Mouse (Mus musculus) stomach, embryonic 16.5 days (tissue): ENCODE results near the gene Aasdhppt. TPM values are rescaled to one million over a fixed set of nuclear protein-coding genes. Genes with fewer than 3 reads are reported as not detected.

Experiments
- ATAC-seq: fragments of 200-750 bp; cut with Nextera tagmentation; 2 replicates; pipeline ENCODE4 v1.8.0; 2017; ENCODE audit warnings: moderate number of reproducible peaks, moderate TSS enrichment; ENCODE audit not compliant: insufficient read depth, low FRiP score
- H3K27ac ChIP-seq: fragments of 300-500 bp; sonication (generic); 2 replicates; pipeline ENCODE4 v1.5.1; 2014; ENCODE audit warnings: low read length
- H3K27me3 ChIP-seq: fragments of 300-500 bp; sonication (generic); 2 replicates; pipeline ENCODE4 v1.6.1; 2014; ENCODE audit warnings: low read length, control low read depth, mixed read lengths; ENCODE audit not compliant: control insufficient read depth, insufficient read depth
- H3K36me3 ChIP-seq: fragments of 300-500 bp; sonication (generic); 2 replicates; pipeline ENCODE4 v1.6.1; 2014; ENCODE audit warnings: low read length; ENCODE audit not compliant: control insufficient read depth, insufficient read depth
- H3K4me1 ChIP-seq: fragments of 300-500 bp; sonication (generic); 2 replicates; pipeline ENCODE4 v1.6.1; 2014; ENCODE audit warnings: low read length, control low read depth, mixed read lengths; ENCODE audit not compliant: control insufficient read depth, insufficient read depth
- H3K4me2 ChIP-seq: fragments of 300-500 bp; sonication (generic); 2 replicates; pipeline ENCODE4 v1.6.1; 2014; ENCODE audit warnings: low read depth, low read length, mixed read lengths
- H3K4me3 ChIP-seq: fragments of 300-500 bp; sonication (generic); replicated peaks from 2 replicates; pipeline ENCODE4 v1.5.1; 2014; ENCODE audit warnings: mild to moderate bottlenecking, low read length
- H3K9ac ChIP-seq: fragments of 300-500 bp; sonication (generic); 2 replicates; pipeline ENCODE4 v1.6.1; 2014; ENCODE audit warnings: low read length
- H3K9me3 ChIP-seq: fragments of 300-500 bp; sonication (generic); replicated peaks from 2 replicates; pipeline ENCODE4 v1.6.1; 2016; ENCODE audit warnings: low read length, control low read depth; ENCODE audit not compliant: control insufficient read depth
- WGBS: fragments of 180-500 bp; shearing (Covaris S2); extraction: QIAGEN DNeasy Blood & Tissue Kit; methylation state at CpG from one replicate; pipeline ENCODE4 v1.1.7; 2014; 5-methylcytosine and 5-hydroxymethylcytosine counted together
- polyA plus RNA-seq: library from polyadenylated mRNA; unstranded; fragments of >200 nt; fragmentation: Nextera tagmentation; extraction: Ambion mirVana; gene quantifications from 2 replicates; pipeline ENCODE4 v1.2.1, GENCODE M21; 2015

The Aasdhppt gene
- polyA plus RNA-seq: 28.2 and 35.4 TPM in 2 replicates

DNA sequence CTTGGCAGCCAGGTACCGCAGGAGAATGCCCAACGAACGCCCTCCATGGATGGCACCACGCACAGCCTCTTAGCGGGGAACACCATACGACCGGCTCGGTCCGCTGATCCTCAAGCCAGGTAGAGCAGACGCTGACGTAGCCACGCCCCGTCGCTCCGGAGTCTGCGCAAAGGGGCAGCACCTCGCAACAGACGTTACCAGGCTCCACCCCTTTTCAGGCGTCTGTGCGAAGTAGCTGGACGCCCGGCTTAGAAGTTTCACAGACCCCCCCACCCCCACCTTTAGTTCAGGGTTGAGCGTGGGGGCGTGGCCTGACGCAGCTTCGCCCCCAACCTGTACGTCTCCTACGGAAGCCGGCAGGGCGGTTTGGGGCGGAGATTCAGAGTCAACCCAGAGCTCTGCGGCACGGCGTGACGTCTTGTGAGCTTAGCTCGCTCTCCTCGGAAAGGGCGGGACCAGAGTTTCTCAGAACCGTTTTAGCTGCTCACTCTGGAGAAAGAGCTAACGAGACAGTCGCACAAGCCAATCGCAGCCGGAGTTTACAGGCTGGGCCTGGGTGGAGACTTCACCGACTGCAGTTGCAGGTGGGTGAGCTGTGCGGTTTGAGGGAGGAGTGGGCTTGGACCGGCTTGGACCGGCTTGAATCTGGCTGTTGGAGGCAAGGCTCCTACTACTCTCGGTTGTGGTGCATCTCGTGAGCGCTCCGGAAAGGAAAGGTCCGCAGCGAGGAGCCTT, at the start of gene Aasdhppt, which contains the start of gene Kbtbd3:
Gene Aasdhppt, minus strand, starts transcription at position 121 of the 735 bp plus-strand sequence.
Gene Kbtbd3, plus strand, starts transcription at position 483 of the 735 bp plus-strand sequence.
- peak; percentile 98 for ATAC-seq
- peak within 1 kb of the TSS; percentile 91 for H3K9ac ChIP-seq
- H3K4me3 ChIP-seq: peak within 1 kb of the TSS; percentile 83
- peak within 1 kb of the TSS; percentile 79 for H3K4me2 ChIP-seq
- under 1% methylated on average over 53 of the region's 53 CpGs for WGBS
- no peaks in the 10 kb centered on the region for H3K27me3 ChIP-seq
- H3K9me3 ChIP-seq: no peaks in the 10 kb centered on the region
- H3K36me3 ChIP-seq: no peaks in the 10 kb centered on the region
- peaks cover 14% of the 10 kb centered on the region; the same call in 1 of the 2 replicates for H3K4me1 ChIP-seq
- peak within 1 kb of the TSS; percentile 91 for H3K27ac ChIP-seq

DNA sequence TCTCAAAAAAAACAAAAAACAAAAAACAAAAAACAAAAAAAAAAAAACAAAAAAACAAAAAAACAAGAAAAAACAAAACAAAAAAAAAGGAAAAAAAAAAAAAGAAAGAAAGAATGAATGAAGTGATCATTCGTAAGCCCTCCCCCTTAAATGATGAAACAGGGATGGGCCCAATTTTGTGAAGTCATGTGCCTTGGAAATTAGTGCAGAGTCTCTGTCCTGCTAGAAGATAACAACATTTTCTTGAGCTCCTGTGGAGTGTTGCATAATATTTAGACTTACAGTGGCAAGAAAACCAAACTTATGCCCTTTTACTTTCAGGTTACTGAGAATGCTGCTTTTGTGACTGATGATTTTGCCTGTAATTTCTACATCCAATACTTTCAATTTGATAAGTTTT, 43.9 kb upstream of the Aasdhppt start:
- Histone ChIP-seq H3K36me3 (no peaks in the 10 kb centered on the region), H3K4me2 (no peak overlapping the region), H3K27ac (no peak overlapping the region), H3K4me3 (no peak overlapping the region), H3K27me3 (no peaks in the 10 kb centered on the region), H3K9me3 (no peaks in the 10 kb centered on the region), H3K9ac (no peak overlapping the region), H3K4me1 (no peaks in the 10 kb centered on the region)
- WGBS: 90% methylated on average over 1 of the region's 1 CpGs
- no peak for ATAC-seq

DNA sequence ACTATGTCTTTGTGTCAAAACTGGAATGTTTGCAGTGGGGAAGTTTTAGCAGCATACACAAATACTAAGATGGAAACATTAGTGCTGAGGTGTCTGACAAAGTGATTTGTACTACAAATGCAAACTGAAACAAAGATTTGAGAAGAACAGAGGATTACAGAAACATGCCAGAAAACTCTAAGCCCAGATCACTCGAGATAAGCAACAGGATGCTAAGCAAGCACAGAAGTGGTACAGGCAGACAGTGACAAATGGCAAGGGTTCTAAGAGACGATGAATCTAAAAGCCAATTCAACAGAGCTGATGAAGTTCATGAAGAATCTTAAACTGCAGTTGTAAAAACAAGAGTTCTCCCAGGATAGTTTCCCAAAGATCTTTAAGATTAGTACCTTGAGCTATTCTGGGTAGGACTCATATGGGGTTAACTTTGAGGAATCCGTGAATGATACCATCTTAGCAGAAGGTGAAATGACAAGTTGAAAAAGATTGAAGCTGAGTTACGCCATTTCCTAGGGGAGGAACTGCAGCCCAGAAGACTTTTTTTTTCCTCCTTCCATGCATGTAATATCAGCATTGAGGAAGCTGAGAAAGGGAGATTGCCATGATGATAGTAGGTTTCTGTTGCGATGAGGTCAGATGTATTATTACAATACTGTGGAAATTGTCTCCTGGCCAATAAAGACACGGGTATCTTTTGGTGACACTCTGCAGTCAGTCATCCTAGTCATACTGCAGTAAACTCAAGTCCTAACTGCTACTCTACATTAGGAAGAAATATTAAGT, 9.9 kb upstream of the Aasdhppt start:
- H3K4me3 ChIP-seq: no peak overlapping the region
- 69% methylated on average over 6 of the region's 6 CpGs for WGBS
- H3K4me1 ChIP-seq: no peaks in the 10 kb centered on the region
- no peaks in the 10 kb centered on the region for H3K36me3 ChIP-seq
- no peaks in the 10 kb centered on the region for H3K27me3 ChIP-seq
- no peak overlapping the region for H3K27ac ChIP-seq
- no peaks in the 10 kb centered on the region for H3K9me3 ChIP-seq
- H3K4me2 ChIP-seq: no peak overlapping the region
- H3K9ac ChIP-seq: no peak overlapping the region
- ATAC-seq: no peak

DNA sequence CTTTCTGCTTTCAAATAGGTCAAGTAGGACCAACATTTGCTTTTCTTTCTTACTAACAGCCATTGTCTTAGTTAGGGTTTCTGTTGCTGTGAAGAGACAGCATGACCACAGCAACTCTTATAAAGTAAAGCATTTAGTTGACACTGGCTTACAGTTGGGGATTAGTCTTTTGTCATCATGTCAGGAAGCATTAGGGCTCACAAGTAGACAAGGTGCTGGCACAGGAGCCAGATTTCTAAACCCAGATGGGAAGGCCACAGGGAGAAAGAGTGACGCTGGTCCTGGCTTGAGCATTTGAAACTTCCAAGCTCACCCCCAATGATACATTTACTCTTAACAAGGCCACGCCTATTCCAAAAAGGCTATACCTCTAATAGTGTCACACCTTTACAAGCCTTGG, 6.5 kb upstream of the Aasdhppt start:
- Histone ChIP-seq H3K9me3 (no peaks in the 10 kb centered on the region), H3K27me3 (no peaks in the 10 kb centered on the region), H3K9ac (no peak overlapping the region), H3K27ac (no peak overlapping the region), H3K36me3 (no peaks in the 10 kb centered on the region), H3K4me3 (no peak overlapping the region), H3K4me2 (no peak overlapping the region), H3K4me1 (0 out of 2 replicates have a peak, but pooled peaks cover 2% of the 10 kb centered on the region)
- 85% methylated on average over 2 of the region's 2 CpGs for WGBS
- no peak for ATAC-seq

DNA sequence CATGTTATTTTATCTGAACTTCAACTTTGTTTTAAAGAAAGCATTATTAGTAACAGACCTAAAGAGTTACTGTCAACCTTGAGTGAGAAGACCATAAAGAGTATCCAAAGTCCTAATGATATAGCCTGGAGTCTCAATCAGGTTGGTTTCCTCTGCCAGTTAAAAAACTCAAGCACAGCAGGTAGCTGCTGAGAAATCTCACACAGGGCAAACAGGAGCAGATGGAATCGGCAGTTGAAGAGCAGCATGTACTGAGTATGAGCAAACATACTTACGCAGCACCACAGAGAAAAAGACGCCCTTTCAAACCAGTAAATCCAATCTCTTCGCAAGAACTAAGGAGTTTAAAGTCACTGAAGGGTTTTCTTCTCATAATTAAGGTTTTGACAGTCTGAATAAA, 4.7 kb upstream of the Aasdhppt start:
- H3K36me3 ChIP-seq: no peaks in the 10 kb centered on the region
- ATAC-seq: no peak
- H3K4me1 ChIP-seq: peaks cover 8% of the 10 kb centered on the region; the same call in 1 of the 2 replicates
- WGBS: 85% methylated on average over 4 of the region's 4 CpGs
- H3K9ac ChIP-seq: no peak overlapping the region
- H3K27ac ChIP-seq: no peak overlapping the region
- H3K27me3 ChIP-seq: no peaks in the 10 kb centered on the region
- no peak overlapping the region for H3K4me3 ChIP-seq
- no peak overlapping the region for H3K4me2 ChIP-seq
- no peaks in the 10 kb centered on the region for H3K9me3 ChIP-seq

DNA sequence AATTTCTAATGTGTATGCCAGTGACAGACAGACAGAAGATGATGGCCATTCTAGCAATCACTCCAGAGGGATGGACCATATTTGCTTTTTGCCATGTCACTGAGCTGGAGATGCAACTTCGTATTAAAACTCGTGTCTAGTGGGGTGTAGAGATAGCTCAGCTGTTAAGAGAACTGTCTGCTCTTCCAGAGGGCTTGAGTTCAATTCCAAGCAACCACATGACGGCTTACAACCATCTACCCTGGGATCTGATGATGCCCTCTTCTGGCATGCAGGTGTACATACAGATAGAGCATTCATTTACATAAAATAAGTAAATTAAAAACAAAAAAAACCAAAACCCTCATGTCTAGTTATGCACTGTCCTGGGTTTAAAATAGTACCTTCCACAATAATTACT, 1.9 kb upstream of the Aasdhppt start:
- 91% methylated on average over 3 of the region's 3 CpGs for WGBS
- no peak overlapping the region for H3K27ac ChIP-seq
- H3K4me2 ChIP-seq: no peak overlapping the region
- no peaks in the 10 kb centered on the region for H3K27me3 ChIP-seq
- H3K9me3 ChIP-seq: no peaks in the 10 kb centered on the region
- no peak overlapping the region for H3K4me3 ChIP-seq
- no peaks in the 10 kb centered on the region for H3K36me3 ChIP-seq
- H3K9ac ChIP-seq: no peak overlapping the region
- ATAC-seq: no peak
- H3K4me1 ChIP-seq: peaks cover 14% of the 10 kb centered on the region; the same call in 1 of the 2 replicates

DNA sequence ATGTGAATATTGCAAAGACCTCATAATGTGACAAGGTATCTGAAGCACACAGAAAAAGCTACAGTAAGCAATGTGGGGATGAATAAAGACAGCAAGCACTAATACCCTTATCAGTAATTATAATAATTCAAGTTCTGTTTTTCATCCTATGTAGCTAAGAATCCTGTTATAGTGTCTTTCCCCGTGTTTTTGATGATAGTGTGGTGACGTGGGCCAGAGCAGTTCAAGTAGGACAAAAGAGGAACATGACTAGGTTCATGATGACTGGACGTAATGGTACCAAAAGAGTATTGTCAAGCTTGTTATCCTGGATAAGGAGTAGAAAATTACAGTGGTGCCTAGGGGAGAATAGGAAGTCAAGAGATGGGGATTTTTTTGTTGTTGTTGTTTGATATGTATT, 1.4 kb upstream of the Aasdhppt start:
- Histone ChIP-seq H3K4me1 (peaks cover 14% of the 10 kb centered on the region; the same call in 1 of the 2 replicates), H3K4me2 (peak overlapping the region; percentile 79), H3K9ac (peak overlapping the region; percentile 91; the same call in 1 of the 2 replicates), H3K27me3 (no peaks in the 10 kb centered on the region), H3K4me3 (peak overlapping the region; percentile 83), H3K36me3 (no peaks in the 10 kb centered on the region), H3K9me3 (no peaks in the 10 kb centered on the region), H3K27ac (no peak overlapping the region)
- 67% methylated on average over 3 of the region's 3 CpGs for WGBS
- no peak for ATAC-seq

DNA sequence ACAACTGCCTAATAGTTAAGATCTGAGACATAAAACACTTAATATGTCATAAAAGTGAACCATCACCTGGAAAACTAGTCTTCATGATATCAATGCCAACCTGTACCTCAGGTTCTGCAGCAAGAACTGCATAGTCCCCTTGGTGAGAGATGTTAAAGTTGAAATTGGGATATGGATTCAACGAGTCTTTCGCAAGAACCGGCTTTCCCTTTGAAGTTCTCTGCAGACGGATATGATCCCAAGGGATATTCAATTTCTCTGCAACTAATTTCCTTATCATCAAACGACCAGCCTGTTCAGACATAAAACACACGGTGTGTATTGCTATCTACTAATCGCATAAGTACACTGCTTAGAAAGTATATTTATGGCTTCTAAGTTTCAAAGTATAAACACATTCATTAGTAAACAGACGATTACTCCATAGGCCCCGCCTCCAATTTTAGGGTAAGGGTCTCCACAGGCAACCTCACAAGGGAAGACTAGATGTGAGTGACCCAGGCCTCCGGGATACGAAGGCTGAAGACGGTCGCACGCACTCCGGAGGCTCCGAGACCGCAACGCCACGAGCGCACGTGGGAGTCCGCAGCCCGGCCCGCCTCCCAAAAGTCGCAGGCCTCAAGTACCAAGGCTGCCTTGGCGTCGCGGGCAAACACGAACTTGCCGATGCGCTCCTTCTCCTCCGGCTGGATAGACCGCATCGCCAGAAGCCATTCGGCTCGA, 482 bp downstream of the Aasdhppt start:
- no peaks in the 10 kb centered on the region for H3K36me3 ChIP-seq
- H3K4me1 ChIP-seq: peaks cover 14% of the 10 kb centered on the region; the same call in 1 of the 2 replicates
- H3K9ac ChIP-seq: peak overlapping the region; percentile 85
- H3K4me3 ChIP-seq: peak overlapping the region; percentile 83
- H3K27me3 ChIP-seq: no peaks in the 10 kb centered on the region
- ATAC-seq: peak; percentile 34; the same call in 1 of the 2 replicates
- WGBS: under 1% methylated on average over 36 of the region's 36 CpGs
- peak overlapping the region; percentile 63 for H3K4me2 ChIP-seq
- no peaks in the 10 kb centered on the region for H3K9me3 ChIP-seq
- peak overlapping the region; percentile 82 for H3K27ac ChIP-seq
